Mouse (Mus musculus) cortical plate, adult 2 months (tissue): Measurements from ENCODE around the gene Ptgr2.

Experiments
- CTCF ChIP-seq: fragments of 200-500 bp; IDR thresholded peaks from 2 replicates; pipeline ENCODE4 v1.5.1; 2011; ENCODE audit warnings: mild to moderate bottlenecking, control low read depth, low read length; ENCODE audit not compliant: insufficient read depth; ENCODE audit errors: extremely low read depth
- POLR2A ChIP-seq: fragments of 200-500 bp; IDR thresholded peaks from 2 replicates; pipeline ENCODE4 v1.6.1; 2011; ENCODE audit warnings: mild to moderate bottlenecking, low read length, control low read depth; ENCODE audit not compliant: insufficient read depth; ENCODE audit errors: extremely low read depth

- no peak for TF ChIP-seq CTCF
- TF ChIP-seq POLR2A, result no peak
These were observed 30.1 kb upstream of the Ptgr2 start for GRCm38 (mm10) chr12:84254886-84255285.
